Mouse (Mus musculus): ENCODE results near the gene Pltp. TPM values are rescaled to one million over a fixed set of nuclear protein-coding genes. Genes with fewer than 3 reads are reported as not detected.
A peak's percentile ranks its signal among the peaks of the same experiment; 100 is the strongest.

The Pltp gene
- polyA plus RNA-seq, 1 experiment from 2014 or later = 57.1 TPM

DNA sequence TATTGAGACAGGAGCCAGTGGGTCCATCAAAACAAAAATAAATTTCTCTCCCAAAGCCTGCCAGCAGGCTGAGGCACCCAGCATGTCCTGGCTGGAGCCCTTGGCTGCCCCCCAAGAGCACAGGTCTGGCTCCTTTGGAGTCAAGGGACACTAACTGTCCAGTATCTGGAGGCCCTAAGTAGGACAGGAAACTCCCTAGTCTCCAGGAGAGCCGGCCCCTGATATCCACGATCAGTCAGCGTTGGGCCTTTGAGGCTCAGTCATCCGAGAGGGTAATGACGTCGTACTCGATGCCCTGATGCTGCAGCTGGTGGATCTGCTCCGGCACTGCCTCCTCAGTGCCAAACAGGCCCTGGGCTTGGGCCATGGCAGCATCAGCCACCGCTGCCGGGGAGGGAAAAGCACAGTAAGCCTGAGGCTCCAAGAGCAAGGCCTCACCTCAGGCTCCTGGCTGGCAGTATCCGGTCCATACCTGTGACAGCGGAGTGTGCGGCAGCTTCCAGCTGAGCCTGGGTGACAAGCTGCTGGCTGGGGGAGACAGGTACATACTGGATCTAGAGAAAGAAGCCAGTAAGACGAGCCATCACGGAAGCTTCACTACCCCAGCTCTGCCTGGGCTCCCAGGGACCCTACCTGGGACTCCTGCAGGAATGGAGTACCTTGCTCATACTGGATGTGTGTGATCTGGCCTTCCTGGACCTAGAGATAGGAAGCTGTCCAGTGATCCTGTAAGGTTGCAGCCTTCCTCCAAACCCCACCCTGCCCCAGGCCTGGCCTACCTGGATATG, 34.6 kb upstream of the Pltp start:
- WGBS = 87% methylated on average over 15 of the region's 15 CpGs
- Histone ChIP-seq H3K27ac (no peak overlapping the region), H3K9ac (no peak overlapping the region), H3K36me3 (peaks cover 100% of the 10 kb centered on the region), H3K4me3 (no peak overlapping the region), H3K27me3 (no peaks in the 10 kb centered on the region), H3K4me1 (no peaks in the 10 kb centered on the region), H3K9me3 (no peaks in the 10 kb centered on the region), H3K4me2 (no peak overlapping the region)
- no peak for ATAC-seq (ENCODE audit: insufficient number of reproducible peaks, low FRiP score, low TSS enrichment, low read depth)

DNA sequence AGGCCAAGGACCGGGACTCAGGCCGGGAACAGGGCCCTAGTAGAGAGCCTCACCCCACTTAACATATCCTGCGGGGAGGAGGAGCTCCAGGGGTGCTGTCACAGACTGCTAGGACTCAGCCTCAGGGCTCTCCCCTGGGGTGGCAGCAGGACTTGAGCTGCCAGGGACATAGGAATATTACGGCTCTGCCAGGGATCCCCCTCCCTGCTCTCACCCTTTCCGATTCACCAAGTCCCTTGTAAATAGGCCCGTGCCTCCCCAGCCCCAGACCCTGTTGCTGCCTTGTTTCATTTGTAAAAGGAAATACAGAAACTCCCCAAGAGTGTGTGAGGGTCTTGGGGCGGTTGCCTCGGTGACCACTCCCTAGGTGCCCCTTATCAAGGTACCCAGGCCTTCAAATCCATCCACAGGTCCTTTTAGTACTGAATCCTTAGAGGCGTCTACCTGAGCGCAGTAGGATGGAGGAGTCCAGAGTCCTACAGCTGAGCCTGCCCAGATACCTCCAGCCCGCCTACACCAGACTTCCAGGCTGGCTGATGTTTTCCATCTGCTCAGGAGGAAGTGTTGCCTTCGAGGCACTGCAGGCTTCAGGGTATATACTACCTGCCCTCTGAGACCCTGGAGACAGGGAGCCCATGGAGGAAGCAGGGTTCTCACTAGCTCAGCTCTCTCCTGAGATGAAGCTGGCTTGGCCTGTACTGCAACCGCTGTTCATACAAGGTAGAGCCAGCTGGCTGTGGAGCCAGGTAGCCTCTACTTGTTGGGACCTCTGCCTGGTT, 33.7 kb upstream of the Pltp start:
- no peak overlapping the region for H3K27ac ChIP-seq
- WGBS = 83% methylated on average over 13 of the region's 13 CpGs
- no peaks in the 10 kb centered on the region for H3K9me3 ChIP-seq
- no peak overlapping the region for H3K9ac ChIP-seq
- no peak for ATAC-seq (ENCODE audit: insufficient number of reproducible peaks, low FRiP score, low TSS enrichment, low read depth)
- peaks cover 100% of the 10 kb centered on the region for H3K36me3 ChIP-seq
- no peak overlapping the region for H3K4me3 ChIP-seq
- H3K4me1 ChIP-seq = no peaks in the 10 kb centered on the region
- no peak overlapping the region for H3K4me2 ChIP-seq
- H3K27me3 ChIP-seq = no peaks in the 10 kb centered on the region

DNA sequence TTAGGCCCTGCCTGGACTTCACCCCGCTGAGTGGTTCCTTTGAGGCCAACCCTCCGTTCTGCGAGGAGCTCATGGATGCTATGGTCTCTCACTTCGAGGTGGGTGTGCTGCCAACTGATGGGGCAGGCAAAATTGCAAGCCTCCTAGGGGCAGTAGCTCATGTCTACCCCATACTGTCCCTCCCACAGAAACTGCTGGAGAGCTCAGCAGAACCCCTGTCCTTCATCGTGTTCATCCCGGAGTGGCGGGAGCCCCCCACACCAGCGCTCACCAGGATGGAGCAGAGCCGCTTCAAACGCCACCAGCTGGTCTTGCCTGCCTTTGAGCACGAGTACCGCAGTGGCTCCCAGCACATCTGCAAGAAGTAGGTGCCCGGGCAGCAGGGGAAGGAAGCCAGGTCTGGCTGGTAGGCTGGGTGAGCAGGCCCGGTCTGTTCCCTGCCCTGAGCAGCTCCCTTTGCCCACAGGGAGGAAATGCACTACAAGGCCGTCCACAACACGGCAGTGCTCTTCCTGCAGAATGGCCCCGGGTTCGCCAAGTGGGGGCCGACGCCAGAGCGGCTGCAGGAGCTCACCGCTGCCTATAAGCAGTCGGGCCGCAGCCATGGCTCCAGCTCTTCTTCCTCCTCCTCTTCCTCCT, 33.0 kb upstream of the Pltp start:
- H3K36me3 ChIP-seq = peaks cover 100% of the 10 kb centered on the region
- H3K27me3 ChIP-seq = no peaks in the 10 kb centered on the region
- H3K4me2 ChIP-seq = no peak overlapping the region
- H3K4me1 ChIP-seq = peaks cover 5% of the 10 kb centered on the region; the same call in 1 of the 2 replicates
- no peak overlapping the region for H3K4me3 ChIP-seq
- no peak for ATAC-seq (ENCODE audit: insufficient number of reproducible peaks, low FRiP score, low TSS enrichment, low read depth)
- H3K9ac ChIP-seq = no peak overlapping the region
- WGBS = 91% methylated on average over 24 of the region's 24 CpGs
- no peak overlapping the region for H3K27ac ChIP-seq
- H3K9me3 ChIP-seq = no peaks in the 10 kb centered on the region

DNA sequence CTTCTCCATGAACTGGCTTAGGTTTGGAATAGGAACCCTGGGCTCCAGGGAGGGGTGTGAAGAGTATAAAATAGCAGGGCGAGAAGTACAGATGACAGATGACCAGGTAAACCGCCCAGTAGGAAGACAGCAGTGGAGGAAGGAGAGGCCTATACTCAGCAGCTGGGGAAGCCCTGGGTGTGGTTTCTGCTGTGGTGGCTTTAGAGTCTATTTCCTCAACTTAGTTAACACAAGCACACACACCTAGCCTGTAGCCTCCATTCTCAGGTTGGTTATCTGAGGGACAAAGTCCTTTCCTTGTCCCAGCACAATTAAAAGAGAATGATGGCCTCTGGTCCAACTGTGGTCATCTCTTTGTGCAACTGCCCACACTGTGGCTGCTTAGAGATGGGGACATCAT, 32.4 kb upstream of the Pltp start:
- H3K9ac ChIP-seq = no peak overlapping the region
- WGBS = 92% methylated on average over 2 of the region's 2 CpGs
- no peak overlapping the region for H3K27ac ChIP-seq
- ATAC-seq (ENCODE audit: insufficient number of reproducible peaks, low FRiP score, low TSS enrichment, low read depth) = no peak
- H3K4me3 ChIP-seq = no peak overlapping the region
- H3K9me3 ChIP-seq = no peaks in the 10 kb centered on the region
- H3K36me3 ChIP-seq = peaks cover 100% of the 10 kb centered on the region
- H3K27me3 ChIP-seq = no peaks in the 10 kb centered on the region
- H3K4me1 ChIP-seq = peaks cover 10% of the 10 kb centered on the region; the same call in 1 of the 2 replicates
- H3K4me2 ChIP-seq = no peak overlapping the region

DNA sequence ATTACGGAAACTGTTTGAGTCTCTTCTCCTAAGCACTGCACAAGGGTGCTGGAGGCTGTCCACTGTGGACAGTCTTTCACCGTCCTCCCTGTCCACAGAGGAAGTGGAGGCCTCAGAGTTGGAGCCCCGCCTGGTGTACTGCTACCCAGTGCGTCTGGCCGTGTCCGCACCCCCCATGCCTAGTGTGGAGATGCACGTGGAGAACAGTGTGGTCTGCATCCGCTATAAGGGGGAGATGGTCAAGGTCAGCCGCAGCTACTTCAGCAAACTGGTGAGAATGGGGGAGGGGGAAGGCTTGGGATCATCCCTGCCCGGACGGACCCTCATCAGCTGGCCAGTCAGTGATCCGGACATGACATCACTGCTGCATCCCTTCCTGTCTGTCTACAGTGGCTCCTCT, 31.5 kb upstream of the Pltp start:
- H3K4me2 ChIP-seq = no peak overlapping the region
- H3K4me1 ChIP-seq = peaks cover 10% of the 10 kb centered on the region; the same call in 1 of the 2 replicates
- WGBS = 83% methylated on average over 12 of the region's 12 CpGs
- no peak overlapping the region for H3K4me3 ChIP-seq
- no peak overlapping the region for H3K9ac ChIP-seq
- no peak for ATAC-seq (ENCODE audit: insufficient number of reproducible peaks, low FRiP score, low TSS enrichment, low read depth)
- no peaks in the 10 kb centered on the region for H3K27me3 ChIP-seq
- no peak overlapping the region for H3K27ac ChIP-seq
- no peaks in the 10 kb centered on the region for H3K9me3 ChIP-seq
- peaks cover 99% of the 10 kb centered on the region for H3K36me3 ChIP-seq

DNA sequence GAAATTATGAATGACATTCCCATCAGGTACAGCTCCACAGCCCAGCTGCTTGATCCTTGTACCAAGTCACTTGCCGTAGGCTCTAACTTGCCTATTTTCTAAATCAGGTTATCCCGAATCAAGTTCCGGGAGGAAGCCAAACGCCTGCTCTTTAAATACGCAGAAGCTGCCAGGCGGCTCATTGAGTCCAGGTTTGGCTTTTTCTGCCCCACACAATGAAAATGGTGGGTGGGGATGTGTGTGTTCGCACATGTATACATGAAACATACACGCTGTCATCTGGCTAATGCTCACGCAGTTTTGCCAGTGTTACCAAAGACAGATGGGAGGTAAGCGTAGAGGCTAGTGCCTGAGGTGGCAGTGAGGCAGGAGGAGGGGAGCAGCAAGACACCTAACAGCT, 29.1 kb upstream of the Pltp start:
- no peak overlapping the region for H3K27ac ChIP-seq
- H3K4me2 ChIP-seq = no peak overlapping the region
- no peak overlapping the region for H3K4me3 ChIP-seq
- H3K4me1 ChIP-seq = peaks cover 10% of the 10 kb centered on the region; the same call in 1 of the 2 replicates
- H3K27me3 ChIP-seq = no peaks in the 10 kb centered on the region
- H3K9me3 ChIP-seq = no peaks in the 10 kb centered on the region
- 96% methylated on average over 10 of the region's 10 CpGs for WGBS
- peaks cover 90% of the 10 kb centered on the region for H3K36me3 ChIP-seq
- ATAC-seq (ENCODE audit: insufficient number of reproducible peaks, low FRiP score, low TSS enrichment, low read depth) = no peak
- no peak overlapping the region for H3K9ac ChIP-seq

DNA sequence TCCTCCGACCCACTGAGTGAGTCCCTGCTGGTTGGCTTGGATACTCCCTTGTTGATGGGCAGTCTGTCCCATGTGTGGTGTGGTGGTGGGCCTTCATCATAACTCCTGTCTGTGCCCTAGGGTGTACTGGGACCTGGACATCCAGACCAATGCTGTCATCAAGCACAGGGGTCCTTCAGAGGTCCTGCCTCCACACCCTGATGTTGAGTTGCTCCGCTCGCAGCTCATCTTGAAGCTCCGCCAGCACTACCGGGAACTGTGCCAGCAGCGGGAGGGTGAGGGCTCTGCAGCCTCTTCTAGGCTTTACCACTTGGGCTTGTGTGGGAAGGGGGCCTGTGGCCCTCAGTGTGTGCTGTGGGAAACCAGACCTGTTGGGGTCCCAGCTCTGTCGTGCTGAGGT, 28.3 kb upstream of the Pltp start:
- Histone ChIP-seq H3K4me2 (no peak overlapping the region), H3K9me3 (no peaks in the 10 kb centered on the region), H3K4me3 (no peak overlapping the region), H3K27ac (peak overlapping the region; percentile 18), H3K9ac (no peak overlapping the region), H3K36me3 (peaks cover 82% of the 10 kb centered on the region), H3K4me1 (peaks cover 13% of the 10 kb centered on the region), H3K27me3 (no peaks in the 10 kb centered on the region)
- ATAC-seq (ENCODE audit: insufficient number of reproducible peaks, low FRiP score, low TSS enrichment, low read depth) = no peak
- 38% methylated on average over 7 of the region's 7 CpGs for WGBS

DNA sequence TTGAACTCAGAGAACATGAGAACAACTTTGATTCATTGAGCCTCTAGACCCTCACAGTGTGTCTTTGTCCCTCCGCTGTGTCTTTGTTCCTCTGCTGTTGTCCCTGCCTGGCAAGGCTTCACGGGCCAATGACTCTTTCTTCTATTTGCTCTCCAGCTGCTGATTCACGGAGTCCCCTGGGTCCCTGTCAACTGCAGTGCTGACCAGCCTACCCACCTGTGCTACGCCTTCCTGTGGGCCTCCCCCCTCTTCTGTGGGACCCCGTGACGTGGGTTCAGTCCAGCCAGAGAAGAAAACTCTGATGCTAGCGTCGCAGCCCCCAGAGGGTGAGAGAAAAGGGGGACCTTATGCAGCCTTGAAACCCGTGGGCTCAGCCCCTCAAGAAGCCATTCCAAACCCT, 25.1 kb upstream of the Pltp start:
- H3K9me3 ChIP-seq = no peaks in the 10 kb centered on the region
- H3K4me2 ChIP-seq = no peak overlapping the region
- WGBS = 80% methylated on average over 9 of the region's 9 CpGs
- H3K27me3 ChIP-seq = no peaks in the 10 kb centered on the region
- no peak overlapping the region for H3K27ac ChIP-seq
- H3K4me3 ChIP-seq = no peak overlapping the region
- no peak for ATAC-seq (ENCODE audit: insufficient number of reproducible peaks, low FRiP score, low TSS enrichment, low read depth)
- H3K36me3 ChIP-seq = peaks cover 50% of the 10 kb centered on the region
- H3K9ac ChIP-seq = no peak overlapping the region
- peaks cover 28% of the 10 kb centered on the region for H3K4me1 ChIP-seq

DNA sequence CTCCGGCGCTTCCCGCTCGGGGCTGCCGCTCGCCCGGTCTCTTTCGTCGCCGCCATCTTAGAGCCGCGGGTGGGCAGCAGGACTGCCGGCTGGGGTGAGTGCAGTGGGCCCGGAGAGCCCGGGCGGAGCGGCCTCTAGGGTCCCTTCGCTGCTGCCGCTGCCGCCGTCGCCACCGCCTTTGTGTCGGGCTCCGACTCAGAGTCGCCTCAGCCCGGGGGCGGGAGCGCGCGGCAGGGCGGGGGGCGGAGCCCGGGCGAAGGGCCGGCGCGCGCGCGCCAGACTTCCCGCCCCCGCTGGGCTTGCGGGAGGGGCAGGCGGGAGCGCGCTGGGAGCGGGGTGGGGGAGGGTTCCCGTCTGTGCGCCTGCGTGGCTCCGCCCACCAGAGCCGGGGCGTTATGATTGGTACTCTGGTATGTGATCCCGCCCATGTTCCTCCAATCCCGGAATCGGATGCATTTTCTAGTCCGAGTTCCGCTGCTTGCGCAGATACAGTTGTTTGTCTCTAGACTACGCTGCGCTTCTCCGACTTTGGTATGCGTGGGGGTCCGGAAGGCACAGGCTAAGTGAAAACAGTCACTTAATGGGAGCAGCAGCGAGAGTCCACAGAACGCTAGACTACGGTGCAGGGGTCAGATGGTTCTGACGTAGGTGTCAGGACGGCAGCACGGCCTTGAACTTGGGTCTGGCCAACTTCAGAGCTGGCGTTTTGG, 22.2 kb upstream of the Pltp start:
- H3K27ac ChIP-seq = peak overlapping the region; percentile 100
- ATAC-seq (ENCODE audit: insufficient number of reproducible peaks, low FRiP score, low TSS enrichment, low read depth) = peak; percentile 85
- no peaks in the 10 kb centered on the region for H3K9me3 ChIP-seq
- peaks cover 23% of the 10 kb centered on the region for H3K4me1 ChIP-seq
- peak overlapping the region; percentile 92 for H3K4me3 ChIP-seq
- WGBS = under 1% methylated on average over 71 of the region's 72 CpGs
- no peaks in the 10 kb centered on the region for H3K27me3 ChIP-seq
- peak overlapping the region; percentile 99 for H3K9ac ChIP-seq
- H3K4me2 ChIP-seq = peak overlapping the region; percentile 83
- H3K36me3 ChIP-seq = peaks cover 26% of the 10 kb centered on the region

DNA sequence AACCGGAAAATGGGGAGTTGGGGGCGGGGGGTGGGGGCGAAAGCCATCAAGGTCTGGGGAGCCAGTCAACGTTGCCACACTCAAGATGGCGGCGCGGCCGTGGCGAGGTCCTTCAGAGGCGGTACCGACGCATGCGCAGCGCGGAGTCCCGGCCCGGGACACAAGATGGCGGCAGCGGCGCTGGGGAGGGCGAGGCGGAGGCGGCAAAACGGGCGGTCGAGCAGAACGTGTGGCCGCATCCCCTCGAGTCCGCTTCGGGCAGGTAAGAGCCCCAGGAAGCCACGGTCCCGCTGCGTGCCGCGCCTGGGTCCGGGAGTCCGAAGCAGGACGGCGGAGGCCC, 21.7 kb upstream of the Pltp start, which contains the start of gene Pcif1:
Gene Pcif1 (plus strand): TSS at position 77 of the 340 bp plus-strand sequence.
- Histone ChIP-seq H3K9ac (peak within 1 kb of the TSS; percentile 99), H3K27ac (peak within 1 kb of the TSS; percentile 100), H3K4me3 (peak within 1 kb of the TSS; percentile 92), H3K9me3 (no peaks in the 10 kb centered on the region), H3K36me3 (peaks cover 22% of the 10 kb centered on the region), H3K4me1 (peaks cover 29% of the 10 kb centered on the region), H3K27me3 (no peaks in the 10 kb centered on the region), H3K4me2 (peak within 1 kb of the TSS; percentile 83)
- under 1% methylated on average over 40 of the region's 40 CpGs for WGBS
- ATAC-seq (ENCODE audit: insufficient number of reproducible peaks, low FRiP score, low TSS enrichment, low read depth) = peak; percentile 82

DNA sequence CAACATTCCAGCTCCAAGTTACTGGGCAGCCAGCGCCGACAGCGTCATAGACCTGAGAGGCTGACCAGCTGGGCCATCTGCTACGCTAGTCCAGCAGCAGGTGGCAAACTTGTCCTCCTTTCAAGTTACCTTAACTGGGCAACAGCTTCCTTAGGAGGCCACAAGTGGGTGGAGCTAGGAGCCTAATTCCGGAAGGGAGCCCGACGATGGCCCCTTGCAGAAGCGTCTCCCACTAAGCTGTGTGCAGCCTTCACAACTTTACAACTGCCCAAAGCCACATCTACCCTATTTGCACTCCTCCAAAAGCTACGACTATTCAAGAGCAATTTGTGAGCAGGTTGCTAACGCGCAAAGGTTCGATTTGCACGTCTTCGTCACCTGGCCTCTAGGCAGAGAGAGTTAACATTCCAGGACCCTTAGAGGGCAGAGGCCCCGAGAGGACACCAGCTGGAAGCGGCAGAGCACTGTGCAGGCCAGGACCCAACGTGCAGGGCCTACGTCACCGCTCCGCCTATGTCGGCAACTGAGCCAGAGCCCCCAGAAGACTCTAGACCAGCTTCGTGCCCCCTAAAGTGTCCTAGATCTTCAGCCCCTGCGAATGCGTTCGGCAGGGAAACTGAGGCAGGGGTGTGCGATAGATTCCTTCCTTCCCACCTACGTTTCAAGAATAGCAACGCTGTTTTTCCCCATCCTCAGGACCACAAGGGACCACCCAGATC, 21.2 kb upstream of the Pltp start:
- Histone ChIP-seq H3K4me1 (peaks cover 32% of the 10 kb centered on the region), H3K36me3 (peaks cover 17% of the 10 kb centered on the region), H3K27ac (peak overlapping the region; percentile 100), H3K27me3 (no peaks in the 10 kb centered on the region), H3K9ac (peak overlapping the region; percentile 99), H3K4me2 (peak overlapping the region; percentile 83), H3K9me3 (no peaks in the 10 kb centered on the region), H3K4me3 (peak overlapping the region; percentile 92)
- peak; percentile 43 for ATAC-seq (ENCODE audit: insufficient number of reproducible peaks, low FRiP score, low TSS enrichment, low read depth)
- 1% methylated on average over 28 of the region's 28 CpGs for WGBS
